Mouse (Mus musculus) intestine, postnatal 0 days (tissue): Measurements from ENCODE around the gene Stat5b. TPM values are rescaled to one million over a fixed set of nuclear protein-coding genes. Genes with fewer than 3 reads are reported as not detected.
A peak's percentile ranks its signal among the peaks of the same experiment; 100 is the strongest.

Source experiments
- ATAC-seq: fragments of 200-750 bp; cut with Nextera tagmentation; 2 replicates; pipeline ENCODE4 v1.8.0; 2017; ENCODE audit warnings: mild to moderate bottlenecking, moderate TSS enrichment, moderate library complexity
- H3K27ac ChIP-seq: fragments of 300-500 bp; sonication (generic); 2 replicates; pipeline ENCODE4 v1.5.1; 2014; ENCODE audit warnings: mild to moderate bottlenecking, low read depth, low read length, moderate library complexity
- H3K27me3 ChIP-seq: fragments of 300-500 bp; sonication (generic); replicated peaks from 2 replicates; pipeline ENCODE4 v1.6.1; 2014; ENCODE audit warnings: low read length, mixed read lengths; ENCODE audit not compliant: control insufficient read depth, insufficient read depth
- H3K36me3 ChIP-seq: fragments of 300-500 bp; sonication (generic); 2 replicates; pipeline ENCODE4 v1.6.1; 2014; ENCODE audit warnings: mild to moderate bottlenecking, moderate library complexity; ENCODE audit not compliant: control insufficient read depth, insufficient read depth
- H3K4me1 ChIP-seq: fragments of 300-500 bp; sonication (generic); replicated peaks from 2 replicates; pipeline ENCODE4 v1.6.1; 2014; ENCODE audit warnings: antibody characterized with exemption, low read length, mixed read lengths; ENCODE audit not compliant: control insufficient read depth, insufficient read depth
- H3K4me2 ChIP-seq: fragments of 300-500 bp; sonication (generic); replicated peaks from 2 replicates; pipeline ENCODE4 v1.6.1; 2014; ENCODE audit warnings: low read depth, mild to moderate bottlenecking, moderate library complexity
- H3K4me3 ChIP-seq: fragments of 300-500 bp; sonication (generic); 2 replicates; pipeline ENCODE4 v1.5.1; 2014; ENCODE audit warnings: low read depth, low read length
- H3K9ac ChIP-seq: fragments of 300-500 bp; sonication (generic); 2 replicates; pipeline ENCODE4 v1.6.1; 2014; ENCODE audit warnings: mild to moderate bottlenecking, low read depth, low read length
- H3K9me3 ChIP-seq: fragments of 300-500 bp; sonication (generic); 2 replicates; pipeline ENCODE4 v1.6.1; 2016; ENCODE audit warnings: mixed run types; ENCODE audit not compliant: control insufficient read depth
- CTCF ChIP-seq: sonication (generic); IDR thresholded peaks from 2 replicates; pipeline ENCODE4 v1.5.1; 2016; ENCODE audit warnings: low read depth, mild to moderate bottlenecking, control low read depth, antibody characterized with exemption, moderate library complexity
- WGBS: fragments of 180-500 bp; shearing (Covaris S2); extraction: QIAGEN DNeasy Blood & Tissue Kit; methylation state at CpG from one replicate; pipeline ENCODE4 v1.1.7; 2014; 5-methylcytosine and 5-hydroxymethylcytosine counted together
- polyA plus RNA-seq: library from polyadenylated mRNA; unstranded; fragments of >200 nt; fragmentation: Nextera tagmentation; extraction: Ambion mirVana; gene quantifications from 2 replicates; pipeline ENCODE4 v1.2.1, GENCODE M21; 2015

Stat5b gene
- polyA plus RNA-seq, 1 experiment from 2014 or later = 13.0 TPM

DNA sequence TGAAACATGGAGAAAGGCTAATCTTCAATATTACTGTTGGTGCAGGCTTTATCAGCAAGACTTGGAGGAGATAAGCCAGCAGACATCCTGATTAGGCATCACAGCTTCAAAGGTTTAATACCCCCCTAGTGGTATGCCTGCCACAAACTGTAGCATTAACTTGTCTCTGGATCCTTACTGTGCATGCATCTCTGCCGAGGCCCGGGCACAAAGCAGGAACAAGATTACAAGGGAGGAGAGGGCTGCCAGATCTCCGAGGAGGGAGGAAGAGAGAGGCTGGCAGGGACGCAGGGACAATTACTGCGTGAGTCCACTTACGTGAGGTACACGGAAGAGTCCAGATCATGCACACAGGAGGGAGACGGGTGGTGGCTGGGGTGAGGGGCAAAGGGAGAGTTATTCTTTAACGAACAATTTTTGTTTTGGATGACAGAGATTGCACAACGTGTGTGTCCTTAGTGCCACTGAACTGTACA lies 21.8 kb downstream of the Stat5b start:
- H3K4me1 ChIP-seq = peaks cover 11% of the 10 kb centered on the region
- ATAC-seq = peak; percentile 22; the same call in 1 of the 2 replicates
- H3K27ac ChIP-seq = no peak overlapping the region
- TF ChIP-seq CTCF = peak; percentile 37
- no peaks in the 10 kb centered on the region for H3K9me3 ChIP-seq
- H3K9ac ChIP-seq = no peak overlapping the region
- no peaks in the 10 kb centered on the region for H3K36me3 ChIP-seq
- H3K4me2 ChIP-seq = 0 out of 2 replicates have a peak overlapping the region, but pooled peaks have one; percentile 17
- 31% methylated on average over 10 of the region's 10 CpGs for WGBS
- H3K4me3 ChIP-seq = no peak overlapping the region
- H3K27me3 ChIP-seq = no peaks in the 10 kb centered on the region

GRCm38 (mm10) chr11:100826161-100826866 lies 24.2 kb downstream of the Stat5b start:
- 71% methylated on average over 13 of the region's 13 CpGs for WGBS
- ATAC-seq = no peak
- TF ChIP-seq CTCF = no peak

GRCm38 (mm10) chr11:100825451-100825850 lies 25.1 kb downstream of the Stat5b start:
- no peak for TF ChIP-seq CTCF
- ATAC-seq = no peak
- no peak overlapping the region for H3K4me2 ChIP-seq
- no peaks in the 10 kb centered on the region for H3K9me3 ChIP-seq
- peaks cover 5% of the 10 kb centered on the region for H3K4me1 ChIP-seq
- no peak overlapping the region for H3K4me3 ChIP-seq
- H3K27ac ChIP-seq = no peak overlapping the region
- no peak overlapping the region for H3K9ac ChIP-seq
- no peaks in the 10 kb centered on the region for H3K27me3 ChIP-seq
- WGBS = 85% methylated on average over 9 of the region's 9 CpGs
- no peaks in the 10 kb centered on the region for H3K36me3 ChIP-seq

More at GRCm38 (mm10) chr11:100826161-100826866, 24.2 kb downstream of the Stat5b start:
- H3K36me3 ChIP-seq = no peaks in the 10 kb centered on the region
- no peak overlapping the region for H3K4me3 ChIP-seq
- peaks cover 5% of the 10 kb centered on the region for H3K4me1 ChIP-seq
- no peak overlapping the region for H3K4me2 ChIP-seq
- no peak overlapping the region for H3K27ac ChIP-seq
- H3K9me3 ChIP-seq = no peaks in the 10 kb centered on the region
- no peak overlapping the region for H3K9ac ChIP-seq
- no peaks in the 10 kb centered on the region for H3K27me3 ChIP-seq

GRCm38 (mm10) chr11:100824496-100824895 lies 26.0 kb downstream of the Stat5b start:
- Histone ChIP-seq H3K9ac (no peak overlapping the region), H3K9me3 (no peaks in the 10 kb centered on the region), H3K27ac (no peak overlapping the region), H3K4me2 (no peak overlapping the region), H3K4me1 (peaks cover 5% of the 10 kb centered on the region), H3K27me3 (no peaks in the 10 kb centered on the region), H3K4me3 (no peak overlapping the region), H3K36me3 (no peaks in the 10 kb centered on the region)
- ATAC-seq = no peak
- no peak for TF ChIP-seq CTCF
- WGBS = 80% methylated on average over 7 of the region's 7 CpGs

- no peak overlapping the region for H3K4me2 ChIP-seq
- H3K27ac ChIP-seq = no peak overlapping the region
- H3K36me3 ChIP-seq = no peaks in the 10 kb centered on the region
- 75% methylated on average over 8 of the region's 8 CpGs for WGBS
- TF ChIP-seq CTCF = no peak
- no peak for ATAC-seq
- H3K4me1 ChIP-seq = peaks cover 5% of the 10 kb centered on the region
- no peak overlapping the region for H3K9ac ChIP-seq
- H3K27me3 ChIP-seq = no peaks in the 10 kb centered on the region
- no peak overlapping the region for H3K4me3 ChIP-seq
- no peaks in the 10 kb centered on the region for H3K9me3 ChIP-seq
Observed at GRCm38 (mm10) chr11:100823543-100824313, 26.8 kb downstream of the Stat5b start.

DNA sequence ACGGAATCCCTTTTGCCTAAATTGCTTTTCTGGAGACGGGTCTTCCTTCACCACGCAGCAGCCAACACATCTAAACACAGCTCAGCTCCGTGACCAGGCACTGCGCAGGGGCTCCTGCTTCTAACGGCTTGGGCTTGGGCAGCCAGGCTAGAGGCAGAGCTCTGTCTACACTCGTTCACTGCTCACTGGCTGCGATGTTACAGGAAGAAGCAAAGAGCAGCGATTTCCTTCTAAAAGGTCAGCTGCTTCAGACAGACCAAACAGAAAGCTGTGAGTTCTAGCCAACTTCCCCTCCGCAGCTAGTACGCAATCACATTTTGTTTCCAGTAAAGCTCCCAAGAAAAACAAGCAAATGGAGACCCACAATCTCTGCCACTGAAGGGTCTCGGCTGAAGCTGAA lies 28.2 kb downstream of the Stat5b start:
- H3K27ac ChIP-seq = no peak overlapping the region; the same call in 1 of the 2 replicates
- peaks cover 4% of the 10 kb centered on the region; the same call in 1 of the 2 replicates for H3K4me1 ChIP-seq
- no peak overlapping the region for H3K9ac ChIP-seq
- peak overlapping the region; percentile 37 for H3K4me2 ChIP-seq
- H3K4me3 ChIP-seq = no peak overlapping the region
- H3K36me3 ChIP-seq = no peaks in the 10 kb centered on the region
- no peaks in the 10 kb centered on the region for H3K27me3 ChIP-seq
- WGBS = 61% methylated on average over 12 of the region's 12 CpGs
- no peaks in the 10 kb centered on the region for H3K9me3 ChIP-seq
- no peak for TF ChIP-seq CTCF
- 0 out of 2 replicates have a peak, but pooled peaks have one; percentile 25 for ATAC-seq
